Mouse (Mus musculus): Measurements from ENCODE around the gene Faah. TPM values are rescaled to one million over a fixed set of nuclear protein-coding genes. Genes with fewer than 3 reads are reported as not detected.

Gene Faah
- 18.0 and 18.5 TPM in 2 replicates for polyA plus RNA-seq (2014; fragmentation: Nextera tagmentation; extraction: Ambion mirVana)

- DNase-seq (ENCODE audit: low spot score) (no peak), ATAC-seq (ENCODE audit: low FRiP score) (peak; percentile 41; the same call in 1 of the 2 replicates)
- 8% methylated on average over 18 of the region's 18 CpGs for WGBS
- no peaks in the 10 kb centered on the region for H3K36me3 ChIP-seq (replicated peaks; ENCODE audit: control insufficient read depth, insufficient read depth)
- H3K27me3 ChIP-seq (ENCODE audit: control insufficient read depth, insufficient read depth, low read length): peaks cover 52% of the 10 kb centered on the region
- H3K27ac ChIP-seq: peak within 1 kb of the TSS; percentile 32
- no peaks in the 10 kb centered on the region; the same call in 1 of the 2 replicates for H3K4me1 ChIP-seq (replicated peaks; ENCODE audit: control insufficient read depth, insufficient read depth, low read length)
- H3K4me2 ChIP-seq (replicated peaks): peak within 1 kb of the TSS; percentile 83
- peak within 1 kb of the TSS; percentile 72 for H3K9ac ChIP-seq
- H3K9me3 ChIP-seq (ENCODE audit: control insufficient read depth, low read length): no peaks in the 10 kb centered on the region
- H3K4me3 ChIP-seq (replicated peaks; ENCODE audit: low read length): peak within 1 kb of the TSS; percentile 80
These were observed at the start of gene Faah for GRCm38 (mm10) chr4:116017902-116018746. TSS of gene Faah (minus strand) at chr4:116017926.

GRCm38 (mm10) chr4:116063855-116064254 is 46.1 kb upstream of the Faah start:
- peaks cover 30% of the 10 kb centered on the region for H3K36me3 ChIP-seq (replicated peaks; ENCODE audit: control insufficient read depth, insufficient read depth)
- no peaks in the 10 kb centered on the region for H3K4me1 ChIP-seq (replicated peaks; ENCODE audit: control insufficient read depth, insufficient read depth, low read length)
- no peak overlapping the region for H3K27ac ChIP-seq
- 52% methylated on average over 1 of the region's 1 CpGs for WGBS
- H3K9ac ChIP-seq: no peak overlapping the region
- H3K9me3 ChIP-seq (ENCODE audit: control insufficient read depth, low read length): no peaks in the 10 kb centered on the region
- H3K4me2 ChIP-seq (replicated peaks): no peak overlapping the region
- ATAC-seq (ENCODE audit: low FRiP score) (no peak), DNase-seq (ENCODE audit: low spot score) (no peak)
- no peaks in the 10 kb centered on the region for H3K27me3 ChIP-seq (ENCODE audit: control insufficient read depth, insufficient read depth, low read length)
- no peak overlapping the region for H3K4me3 ChIP-seq (replicated peaks; ENCODE audit: low read length)

- no peak for DNase-seq (ENCODE audit: low spot score)
- no peak for ATAC-seq (ENCODE audit: low FRiP score)
- Histone ChIP-seq H3K4me3 (replicated peaks; ENCODE audit: low read length) (no peak overlapping the region), H3K4me1 (replicated peaks; ENCODE audit: control insufficient read depth, insufficient read depth, low read length) (peaks cover 5% of the 10 kb centered on the region; the same call in 1 of the 2 replicates), H3K36me3 (replicated peaks; ENCODE audit: control insufficient read depth, insufficient read depth) (no peaks in the 10 kb centered on the region), H3K27ac (no peak overlapping the region), H3K27me3 (ENCODE audit: control insufficient read depth, insufficient read depth, low read length) (no peaks in the 10 kb centered on the region), H3K9ac (no peak overlapping the region), H3K4me2 (replicated peaks) (no peak overlapping the region), H3K9me3 (ENCODE audit: control insufficient read depth, low read length) (no peaks in the 10 kb centered on the region)
- 86% methylated on average over 5 of the region's 5 CpGs for WGBS
These were observed 41.4 kb upstream of the Faah start for GRCm38 (mm10) chr4:116059012-116059726.

- Histone ChIP-seq H3K4me3 (replicated peaks; ENCODE audit: low read length) (no peak overlapping the region), H3K4me2 (replicated peaks) (no peak overlapping the region), H3K27ac (no peak overlapping the region), H3K27me3 (ENCODE audit: control insufficient read depth, insufficient read depth, low read length) (no peaks in the 10 kb centered on the region), H3K9ac (no peak overlapping the region), H3K4me1 (replicated peaks; ENCODE audit: control insufficient read depth, insufficient read depth, low read length) (peaks cover 13% of the 10 kb centered on the region), H3K36me3 (replicated peaks; ENCODE audit: control insufficient read depth, insufficient read depth) (no peaks in the 10 kb centered on the region), H3K9me3 (ENCODE audit: control insufficient read depth, low read length) (no peaks in the 10 kb centered on the region)
- WGBS: 7% methylated on average over 1 of the region's 1 CpGs
- ATAC-seq (ENCODE audit: low FRiP score) (no peak), DNase-seq (ENCODE audit: low spot score) (no peak)
These were observed 39.8 kb upstream of the Faah start for GRCm38 (mm10) chr4:116057559-116057958.

- H3K4me3 ChIP-seq (replicated peaks; ENCODE audit: low read length): peak within 1 kb of the TSS; percentile 60
- WGBS: under 1% methylated on average over 35 of the region's 35 CpGs
These were observed 35.8 kb upstream of the Faah start, which contains the start of gene Nsun4 for GRCm38 (mm10) chr4:116053399-116053961. TSS of gene Nsun4 (minus strand) at chr4:116053876.

GRCm38 (mm10) chr4:116052526-116053293 is 35.0 kb upstream of the Faah start:
- peak overlapping the region; percentile 72 for H3K4me2 ChIP-seq (replicated peaks)
- H3K9me3 ChIP-seq (ENCODE audit: control insufficient read depth, low read length): no peaks in the 10 kb centered on the region
- 8% methylated on average over 21 of the region's 22 CpGs for WGBS
- peak overlapping the region; percentile 66 for H3K9ac ChIP-seq
- no peaks in the 10 kb centered on the region for H3K27me3 ChIP-seq (ENCODE audit: control insufficient read depth, insufficient read depth, low read length)
- peak; percentile 38 for DNase-seq (ENCODE audit: low spot score)
- peaks cover 13% of the 10 kb centered on the region for H3K4me1 ChIP-seq (replicated peaks; ENCODE audit: control insufficient read depth, insufficient read depth, low read length)
- no peaks in the 10 kb centered on the region for H3K36me3 ChIP-seq (replicated peaks; ENCODE audit: control insufficient read depth, insufficient read depth)
- H3K4me3 ChIP-seq (replicated peaks; ENCODE audit: low read length): peak overlapping the region; percentile 60
- peak overlapping the region; percentile 90 for H3K27ac ChIP-seq
- peak; percentile 44 for ATAC-seq (ENCODE audit: low FRiP score)

More at GRCm38 (mm10) chr4:116053399-116053961, 35.8 kb upstream of the Faah start, which contains the start of gene Nsun4:
- peak within 1 kb of the TSS; percentile 66 for H3K9ac ChIP-seq
- H3K27ac ChIP-seq: peak within 1 kb of the TSS; percentile 90
- H3K4me2 ChIP-seq (replicated peaks): peak within 1 kb of the TSS; percentile 72
- H3K27me3 ChIP-seq (ENCODE audit: control insufficient read depth, insufficient read depth, low read length): no peaks in the 10 kb centered on the region
- H3K4me1 ChIP-seq (replicated peaks; ENCODE audit: control insufficient read depth, insufficient read depth, low read length): peaks cover 13% of the 10 kb centered on the region
- peak; percentile 95 for ATAC-seq (ENCODE audit: low FRiP score)
- H3K9me3 ChIP-seq (ENCODE audit: control insufficient read depth, low read length): no peaks in the 10 kb centered on the region
- H3K36me3 ChIP-seq (replicated peaks; ENCODE audit: control insufficient read depth, insufficient read depth): no peaks in the 10 kb centered on the region
- peak; percentile 90 for DNase-seq (ENCODE audit: low spot score)

- Histone ChIP-seq H3K27me3 (ENCODE audit: control insufficient read depth, insufficient read depth, low read length) (no peaks in the 10 kb centered on the region), H3K4me1 (replicated peaks; ENCODE audit: control insufficient read depth, insufficient read depth, low read length) (peaks cover 9% of the 10 kb centered on the region), H3K27ac (no peak overlapping the region), H3K4me2 (replicated peaks) (no peak overlapping the region), H3K36me3 (replicated peaks; ENCODE audit: control insufficient read depth, insufficient read depth) (no peaks in the 10 kb centered on the region; the same call in none of the 2 replicates), H3K9ac (no peak overlapping the region), H3K9me3 (ENCODE audit: control insufficient read depth, low read length) (no peaks in the 10 kb centered on the region), H3K4me3 (replicated peaks; ENCODE audit: low read length) (no peak overlapping the region)
- DNase-seq (ENCODE audit: low spot score): no peak
- no peak for ATAC-seq (ENCODE audit: low FRiP score)
- 92% methylated on average over 3 of the region's 3 CpGs for WGBS
These were observed 31.5 kb upstream of the Faah start for GRCm38 (mm10) chr4:116049211-116049610.

- WGBS: 84% methylated on average over 7 of the region's 7 CpGs
These were observed 30.6 kb upstream of the Faah start for GRCm38 (mm10) chr4:116048130-116048920.

More at GRCm38 (mm10) chr4:116048130-116048920, 30.6 kb upstream of the Faah start:
- peaks cover 6% of the 10 kb centered on the region; the same call in 1 of the 2 replicates for H3K4me1 ChIP-seq (replicated peaks; ENCODE audit: control insufficient read depth, insufficient read depth, low read length)
- no peaks in the 10 kb centered on the region for H3K9me3 ChIP-seq (ENCODE audit: control insufficient read depth, low read length)
- no peak overlapping the region for H3K9ac ChIP-seq
- no peak overlapping the region for H3K4me2 ChIP-seq (replicated peaks)
- no peaks in the 10 kb centered on the region for H3K27me3 ChIP-seq (ENCODE audit: control insufficient read depth, insufficient read depth, low read length)
- ATAC-seq (ENCODE audit: low FRiP score) (no peak), DNase-seq (ENCODE audit: low spot score) (no peak)
- no peak overlapping the region for H3K27ac ChIP-seq
- H3K36me3 ChIP-seq (replicated peaks; ENCODE audit: control insufficient read depth, insufficient read depth): no peaks in the 10 kb centered on the region; the same call in none of the 2 replicates
- H3K4me3 ChIP-seq (replicated peaks; ENCODE audit: low read length): no peak overlapping the region

All from hindbrain, embryonic 14.5 days (tissue).